Mouse (Mus musculus) ES-Bruce4 (cell line): Measurements from ENCODE around the gene Fxyd2. TPM values are rescaled to one million over a fixed set of nuclear protein-coding genes. Genes with fewer than 3 reads are reported as not detected.

Experiments
- H3K27ac ChIP-seq: 2 replicates; pipeline ENCODE4 v1.5.1; 2012; ENCODE audit warnings: low read length, inconsistent platforms; ENCODE audit not compliant: insufficient read depth
- H3K27me3 ChIP-seq: 2 replicates; pipeline ENCODE4 v1.6.1; 2012; ENCODE audit warnings: mild to moderate bottlenecking, low read length, inconsistent platforms; ENCODE audit not compliant: control insufficient read depth, poor library complexity, insufficient read depth, severe bottlenecking
- H3K36me3 ChIP-seq: 2 replicates; pipeline ENCODE4 v1.6.1; 2012; ENCODE audit warnings: inconsistent platforms, mild to moderate bottlenecking, low read length, moderate library complexity; ENCODE audit not compliant: control insufficient read depth, poor library complexity, insufficient read depth, severe bottlenecking
- H3K4me1 ChIP-seq: one replicate; pipeline ENCODE4 v1.8.1; 2011; ENCODE audit warnings: low read length; ENCODE audit not compliant: control insufficient read depth, insufficient read depth
- H3K4me3 ChIP-seq: 2 replicates; pipeline ENCODE4 v1.5.1; 2011; ENCODE audit warnings: low read depth, mild to moderate bottlenecking, low read length
- H3K9ac ChIP-seq: 2 replicates; pipeline ENCODE4 v1.6.1; 2012; ENCODE audit warnings: low read depth, mild to moderate bottlenecking, inconsistent platforms; ENCODE audit not compliant: poor library complexity, severe bottlenecking
- H3K9me3 ChIP-seq: replicated peaks from 2 replicates; pipeline ENCODE4 v1.6.1; 2012; ENCODE audit warnings: mild to moderate bottlenecking, low read length, inconsistent platforms; ENCODE audit not compliant: control insufficient read depth, poor library complexity, insufficient read depth, severe bottlenecking
- CTCF ChIP-seq: IDR thresholded peaks from one replicate; pipeline ENCODE4 v1.8.1; 2011; ENCODE audit warnings: low read depth, low read length
- EP300 ChIP-seq: IDR thresholded peaks from 2 replicates; pipeline ENCODE4 v1.6.1; 2011; ENCODE audit warnings: low read depth, low read length; ENCODE audit not compliant: insufficient read depth
- POLR2A ChIP-seq: IDR thresholded peaks from one replicate; pipeline ENCODE4 v1.8.1; 2011; ENCODE audit warnings: low read length; ENCODE audit not compliant: insufficient read depth
- polyA plus RNA-seq: library from polyadenylated mRNA; stranded (reverse); fragments of >200 nt; gene quantifications from 2 replicates; pipeline ENCODE4 v1.2.4, GENCODE M21; 2011; ENCODE audit warnings: low read depth; ENCODE audit not compliant: missing spikeins, insufficient read depth, insufficient read length

Fxyd2 gene
- polyA plus RNA-seq, 1 experiment: not detected

- Histone ChIP-seq H3K9me3 (no peaks in the 10 kb centered on the region), H3K27me3 (no peaks in the 10 kb centered on the region), H3K9ac (no peak overlapping the region), H3K4me3 (no peak overlapping the region), H3K27ac (no peak overlapping the region), H3K36me3 (no peaks in the 10 kb centered on the region), H3K4me1 (no peaks in the 10 kb centered on the region)
- no peak for TF ChIP-seq CTCF
- TF ChIP-seq EP300: no peak
- TF ChIP-seq POLR2A: no peak
These were observed 13.4 kb downstream of the Fxyd2 start for GRCm38 (mm10) chr9:45412700-45413477.

GRCm38 (mm10) chr9:45413478-45414140, 14.1 kb downstream of the Fxyd2 start:
- peak; percentile 56 for TF ChIP-seq CTCF
- TF ChIP-seq EP300: no peak
- no peak overlapping the region for H3K9ac ChIP-seq

GRCm38 (mm10) chr9:45415912-45416311, 16.4 kb downstream of the Fxyd2 start:
- H3K9me3 ChIP-seq: no peaks in the 10 kb centered on the region
- H3K36me3 ChIP-seq: no peaks in the 10 kb centered on the region
- TF ChIP-seq EP300 (no peak), CTCF (peak; percentile 70), POLR2A (no peak)
- H3K27ac ChIP-seq: no peak overlapping the region
- H3K27me3 ChIP-seq: no peaks in the 10 kb centered on the region
- no peak overlapping the region for H3K4me3 ChIP-seq
- H3K9ac ChIP-seq: no peak overlapping the region
- no peaks in the 10 kb centered on the region for H3K4me1 ChIP-seq

More at GRCm38 (mm10) chr9:45413478-45414140, 14.1 kb downstream of the Fxyd2 start:
- no peaks in the 10 kb centered on the region for H3K9me3 ChIP-seq
- H3K36me3 ChIP-seq: no peaks in the 10 kb centered on the region
- H3K27ac ChIP-seq: no peak overlapping the region
- no peaks in the 10 kb centered on the region for H3K27me3 ChIP-seq
- no peak overlapping the region for H3K4me3 ChIP-seq
- no peaks in the 10 kb centered on the region for H3K4me1 ChIP-seq

GRCm38 (mm10) chr9:45417245-45417644, 17.8 kb downstream of the Fxyd2 start:
- H3K9ac ChIP-seq: no peak overlapping the region
- no peaks in the 10 kb centered on the region for H3K4me1 ChIP-seq
- H3K9me3 ChIP-seq: no peaks in the 10 kb centered on the region
- TF ChIP-seq EP300 (no peak), CTCF (peak; percentile 56)
- H3K4me3 ChIP-seq: no peak overlapping the region
- H3K27me3 ChIP-seq: no peaks in the 10 kb centered on the region
- no peak overlapping the region for H3K27ac ChIP-seq
- H3K36me3 ChIP-seq: no peaks in the 10 kb centered on the region

- Histone ChIP-seq H3K4me1 (no peaks in the 10 kb centered on the region), H3K27ac (no peak overlapping the region), H3K9me3 (no peaks in the 10 kb centered on the region), H3K4me3 (no peak overlapping the region), H3K27me3 (no peaks in the 10 kb centered on the region), H3K9ac (no peak overlapping the region), H3K36me3 (no peaks in the 10 kb centered on the region)
- no peak for TF ChIP-seq POLR2A
- no peak for TF ChIP-seq EP300
- no peak for TF ChIP-seq CTCF
These were observed 18.8 kb downstream of the Fxyd2 start for GRCm38 (mm10) chr9:45418252-45418651.

GRCm38 (mm10) chr9:45421209-45421608, 21.7 kb downstream of the Fxyd2 start:
- Histone ChIP-seq H3K4me1 (no peaks in the 10 kb centered on the region), H3K4me3 (no peak overlapping the region), H3K27me3 (no peaks in the 10 kb centered on the region), H3K9ac (no peak overlapping the region), H3K9me3 (no peaks in the 10 kb centered on the region), H3K36me3 (no peaks in the 10 kb centered on the region), H3K27ac (no peak overlapping the region)
- TF ChIP-seq CTCF: peak; percentile 87
- no peak for TF ChIP-seq POLR2A
- no peak for TF ChIP-seq EP300
